Mouse (Mus musculus): ENCODE data around the gene Zw10. TPM values are rescaled to one million over a fixed set of nuclear protein-coding genes. Genes with fewer than 3 reads are reported as not detected.
A peak's percentile ranks its signal among the peaks of the same experiment; 100 is the strongest.

The Zw10 gene
- polyA plus RNA-seq, 1 experiment from 2014 or later = 53.4 TPM

DNA sequence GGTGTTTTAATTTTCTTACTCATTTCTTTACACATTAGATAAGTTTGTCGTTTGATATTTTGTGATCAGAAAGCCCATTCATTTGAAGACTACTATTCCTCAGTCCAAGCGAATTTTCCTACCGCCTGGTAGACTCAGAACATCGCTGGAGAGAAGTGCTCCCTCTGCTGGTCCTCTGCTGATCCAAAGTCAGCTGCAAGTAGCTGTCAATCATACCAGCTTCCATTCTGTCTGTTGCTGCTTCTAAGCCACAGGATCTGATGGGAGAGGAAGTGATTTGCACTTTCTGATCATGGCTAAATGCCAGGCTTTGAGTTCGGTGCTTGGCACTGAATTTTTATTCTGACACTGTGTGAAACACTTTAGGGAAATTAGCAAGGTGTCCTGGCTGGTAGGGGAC lies 4.1 kb upstream of the Zw10 start:
- peak; percentile 84 for DNase-seq
- no peaks in the 10 kb centered on the region for H3K36me3 ChIP-seq (ENCODE audit: insufficient read depth)
- WGBS = 9% methylated on average over 5 of the region's 5 CpGs
- H3K27me3 ChIP-seq (ENCODE audit: insufficient read depth, low read length) = no peaks in the 10 kb centered on the region
- peak; percentile 78 for TF ChIP-seq CTCF (IDR thresholded peaks at IDR 0.05; ENCODE audit: low read depth)
- no peak overlapping the region for H3K27ac ChIP-seq (ENCODE audit: low read depth)
- H3K4me2 ChIP-seq = no peak overlapping the region
- no peak overlapping the region for H3K4me3 ChIP-seq (ENCODE audit: low read depth, low read length)
- peaks cover 3% of the 10 kb centered on the region for H3K4me1 ChIP-seq (ENCODE audit: insufficient read depth)
- no peaks in the 10 kb centered on the region for H3K9me3 ChIP-seq (ENCODE audit: low read depth, low read length)
- no peak for ATAC-seq (ENCODE audit: insufficient read depth)
- H3K9ac ChIP-seq = no peak overlapping the region

DNA sequence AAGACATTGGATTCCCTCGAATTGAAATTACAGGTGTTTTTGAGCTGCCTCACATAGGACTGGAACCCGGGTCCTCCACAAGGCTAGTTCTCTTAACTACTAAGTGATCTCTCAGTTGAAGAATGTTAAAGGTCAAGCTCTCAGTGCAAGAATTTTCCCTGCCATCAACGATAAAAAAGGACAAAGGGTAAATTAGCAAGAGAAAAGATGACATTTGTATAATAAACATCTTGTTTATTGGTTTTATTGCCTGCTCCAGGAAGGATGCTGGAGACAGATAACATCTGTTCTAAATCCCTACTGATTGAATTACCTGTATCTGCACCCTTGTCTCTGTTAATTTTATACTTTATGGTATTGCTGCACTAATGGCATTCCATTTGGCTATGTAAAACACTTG lies 1.4 kb upstream of the Zw10 start:
- H3K4me3 ChIP-seq (ENCODE audit: low read depth, low read length) = no peak overlapping the region
- no peak overlapping the region for H3K9ac ChIP-seq
- peaks cover 6% of the 10 kb centered on the region for H3K4me1 ChIP-seq (ENCODE audit: insufficient read depth)
- 67% methylated on average over 3 of the region's 3 CpGs for WGBS
- H3K36me3 ChIP-seq (ENCODE audit: insufficient read depth) = peaks cover 10% of the 10 kb centered on the region; the same call in 1 of the 2 replicates
- H3K27me3 ChIP-seq (ENCODE audit: insufficient read depth, low read length) = no peaks in the 10 kb centered on the region
- no peak overlapping the region for H3K27ac ChIP-seq (ENCODE audit: low read depth)
- no peak for TF ChIP-seq CTCF (IDR thresholded peaks at IDR 0.05; ENCODE audit: low read depth)
- no peak for ATAC-seq (ENCODE audit: insufficient read depth)
- DNase-seq = no peak
- H3K4me2 ChIP-seq = no peak overlapping the region
- no peaks in the 10 kb centered on the region for H3K9me3 ChIP-seq (ENCODE audit: low read depth, low read length)

DNA sequence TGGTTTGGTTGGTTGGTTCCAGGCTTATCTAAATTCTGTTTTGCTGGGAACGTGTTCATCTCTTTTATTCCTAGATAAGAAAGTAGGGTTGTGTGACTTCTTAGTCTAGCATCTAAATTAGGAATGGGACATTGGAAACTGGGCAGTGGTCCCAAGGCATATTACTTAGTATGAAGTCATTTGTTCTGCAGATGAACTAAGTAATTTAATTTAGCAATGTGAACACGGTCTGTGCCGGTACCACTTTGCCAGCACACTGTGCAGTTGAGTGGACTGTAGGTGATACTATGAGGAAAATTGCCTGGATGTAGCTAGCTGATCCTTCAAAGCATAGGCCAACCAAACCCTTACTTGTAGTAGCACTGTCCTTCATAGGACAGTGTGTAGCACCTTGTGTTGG lies 21.4 kb downstream of the Zw10 start:
- Histone ChIP-seq H3K9ac (no peak overlapping the region), H3K9me3 (ENCODE audit: low read depth, low read length) (no peaks in the 10 kb centered on the region), H3K27ac (ENCODE audit: low read depth) (no peak overlapping the region), H3K4me1 (ENCODE audit: insufficient read depth) (no peaks in the 10 kb centered on the region), H3K4me2 (no peak overlapping the region), H3K4me3 (ENCODE audit: low read depth, low read length) (no peak overlapping the region), H3K36me3 (ENCODE audit: insufficient read depth) (peaks cover 70% of the 10 kb centered on the region), H3K27me3 (ENCODE audit: insufficient read depth, low read length) (no peaks in the 10 kb centered on the region)
- DNase-seq (no peak), ATAC-seq (ENCODE audit: insufficient read depth) (no peak)
- 90% methylated on average over 3 of the region's 3 CpGs for WGBS
- no peak for TF ChIP-seq CTCF (IDR thresholded peaks at IDR 0.05; ENCODE audit: low read depth)

DNA sequence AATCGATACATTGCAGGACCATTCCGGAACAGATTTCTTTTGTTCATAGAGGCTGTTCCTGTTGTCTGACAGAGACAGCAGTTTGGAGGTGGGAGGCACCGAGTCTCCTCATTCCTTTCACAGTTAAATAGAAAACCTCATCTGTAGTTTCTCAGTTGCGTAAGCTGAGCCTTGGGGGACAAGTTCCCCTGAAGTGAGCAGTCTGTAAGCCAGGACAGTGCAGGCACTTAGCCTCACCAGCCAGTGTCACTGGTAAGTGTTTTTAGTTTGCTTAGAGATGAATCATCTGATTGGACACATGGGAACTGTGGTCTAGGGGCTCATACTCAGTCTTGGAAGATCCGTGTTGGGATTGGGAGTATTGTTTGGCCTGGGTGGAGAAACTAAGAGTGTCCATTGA lies 25.7 kb downstream of the Zw10 start, which contains the start of gene Tmprss5:
Tmprss5 (plus strand) TSS at position 154 of the 400 bp plus-strand sequence.
- DNase-seq (no peak), ATAC-seq (ENCODE audit: insufficient read depth) (no peak)
- no peak within 1 kb of the TSS for H3K27ac ChIP-seq (ENCODE audit: low read depth)
- no peaks in the 10 kb centered on the region for H3K9me3 ChIP-seq (ENCODE audit: low read depth, low read length)
- no peaks in the 10 kb centered on the region for H3K27me3 ChIP-seq (ENCODE audit: insufficient read depth, low read length)
- no peak for TF ChIP-seq CTCF (IDR thresholded peaks at IDR 0.05; ENCODE audit: low read depth)
- WGBS = 66% methylated on average over 5 of the region's 5 CpGs
- peaks cover 39% of the 10 kb centered on the region for H3K36me3 ChIP-seq (ENCODE audit: insufficient read depth)
- no peaks in the 10 kb centered on the region for H3K4me1 ChIP-seq (ENCODE audit: insufficient read depth)
- no peak within 1 kb of the TSS for H3K4me3 ChIP-seq (ENCODE audit: low read depth, low read length)
- H3K4me2 ChIP-seq = no peak within 1 kb of the TSS
- H3K9ac ChIP-seq = no peak within 1 kb of the TSS

DNA sequence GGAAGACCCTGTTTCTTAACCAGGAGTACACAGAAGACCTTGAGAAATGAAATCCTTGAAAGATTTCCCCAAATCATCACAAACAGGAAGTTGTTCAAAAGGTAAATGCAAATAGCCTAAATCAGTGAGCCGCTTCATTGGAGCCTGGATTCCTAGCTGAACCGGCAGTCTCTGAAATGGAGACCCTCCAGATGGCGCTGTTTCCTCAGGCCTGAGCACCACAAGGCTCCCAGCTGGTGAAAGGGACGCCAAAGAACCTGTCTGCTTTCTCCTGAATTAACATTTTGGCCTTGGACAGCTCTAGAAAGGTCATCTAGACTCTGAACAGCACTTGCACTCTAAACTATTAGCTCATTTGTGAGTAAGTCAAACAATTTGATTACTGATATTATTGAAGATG lies 26.1 kb downstream of the Zw10 start:
- peak; percentile 83 for TF ChIP-seq CTCF (IDR thresholded peaks at IDR 0.05; ENCODE audit: low read depth)
- ATAC-seq (ENCODE audit: insufficient read depth) = peak; percentile 35; the same call in 1 of the 2 replicates
- Histone ChIP-seq H3K27ac (ENCODE audit: low read depth) (no peak overlapping the region), H3K4me2 (no peak overlapping the region), H3K27me3 (ENCODE audit: insufficient read depth, low read length) (no peaks in the 10 kb centered on the region), H3K9ac (no peak overlapping the region), H3K4me1 (ENCODE audit: insufficient read depth) (no peaks in the 10 kb centered on the region), H3K4me3 (ENCODE audit: low read depth, low read length) (no peak overlapping the region), H3K9me3 (ENCODE audit: low read depth, low read length) (no peaks in the 10 kb centered on the region), H3K36me3 (ENCODE audit: insufficient read depth) (peaks cover 39% of the 10 kb centered on the region)
- DNase-seq = peak; percentile 87
- 6% methylated on average over 4 of the region's 4 CpGs for WGBS

DNA sequence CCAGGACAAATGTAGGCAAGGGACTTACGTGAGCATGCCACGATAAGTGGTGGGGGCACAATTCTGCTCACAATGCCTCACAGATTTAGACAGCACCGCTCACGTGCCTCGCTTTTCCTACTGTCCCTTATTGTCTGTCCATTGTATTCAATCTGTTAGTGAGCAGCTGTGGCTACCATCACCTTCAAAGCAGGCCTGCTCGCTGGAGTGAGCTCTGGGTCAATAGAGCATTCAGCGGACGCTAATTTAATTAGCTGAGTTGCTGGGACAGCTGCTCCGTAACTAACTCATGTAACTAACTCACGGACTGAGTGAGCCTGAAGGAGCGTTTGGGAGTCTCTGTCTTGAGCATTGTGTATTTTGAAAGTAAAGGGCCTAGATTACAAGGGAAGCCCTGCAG lies 31.9 kb downstream of the Zw10 start:
- DNase-seq = no peak
- H3K36me3 ChIP-seq (ENCODE audit: insufficient read depth) = no peaks in the 10 kb centered on the region
- H3K9me3 ChIP-seq (ENCODE audit: low read depth, low read length) = no peaks in the 10 kb centered on the region

DNA sequence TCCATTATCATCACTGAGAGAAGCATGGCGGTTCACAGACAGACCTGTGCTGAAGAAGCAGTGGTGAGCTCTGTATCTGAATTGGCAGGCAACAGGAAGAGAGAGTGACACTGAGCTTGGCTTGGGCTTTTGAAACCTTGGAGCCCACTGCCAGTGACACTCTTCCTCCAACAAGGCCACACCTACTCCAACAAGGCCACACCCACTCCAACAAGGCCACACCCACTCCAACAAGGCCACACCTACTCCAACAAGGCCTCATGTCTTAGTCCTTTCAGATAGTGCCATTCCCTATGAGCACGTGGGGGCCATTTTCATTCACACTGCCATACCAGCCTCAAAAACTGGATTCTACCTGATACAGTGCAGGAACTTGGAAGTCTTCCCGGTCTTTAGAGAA lies 43.5 kb downstream of the Zw10 start:
- no peak for TF ChIP-seq CTCF (IDR thresholded peaks at IDR 0.05; ENCODE audit: low read depth)
- Histone ChIP-seq H3K9me3 (ENCODE audit: low read depth, low read length) (no peaks in the 10 kb centered on the region), H3K9ac (no peak overlapping the region), H3K27me3 (ENCODE audit: insufficient read depth, low read length) (no peaks in the 10 kb centered on the region), H3K36me3 (ENCODE audit: insufficient read depth) (no peaks in the 10 kb centered on the region), H3K4me2 (no peak overlapping the region), H3K4me3 (ENCODE audit: low read depth, low read length) (no peak overlapping the region), H3K4me1 (ENCODE audit: insufficient read depth) (no peaks in the 10 kb centered on the region), H3K27ac (ENCODE audit: low read depth) (no peak overlapping the region)
- DNase-seq (no peak), ATAC-seq (ENCODE audit: insufficient read depth) (no peak)
- 96% methylated on average over 3 of the region's 3 CpGs for WGBS

More for the DNA sequence above, 31.9 kb downstream of the Zw10 start:
- no peak overlapping the region for H3K27ac ChIP-seq (ENCODE audit: low read depth)
- WGBS = 59% methylated on average over 11 of the region's 11 CpGs
- H3K4me3 ChIP-seq (ENCODE audit: low read depth, low read length) = no peak overlapping the region
- TF ChIP-seq CTCF (IDR thresholded peaks at IDR 0.05; ENCODE audit: low read depth) = no peak
- H3K9ac ChIP-seq = no peak overlapping the region
- no peak overlapping the region for H3K4me2 ChIP-seq
- H3K27me3 ChIP-seq (ENCODE audit: insufficient read depth, low read length) = no peaks in the 10 kb centered on the region
- ATAC-seq (ENCODE audit: insufficient read depth) = no peak
- H3K4me1 ChIP-seq (ENCODE audit: insufficient read depth) = no peaks in the 10 kb centered on the region

DNA sequence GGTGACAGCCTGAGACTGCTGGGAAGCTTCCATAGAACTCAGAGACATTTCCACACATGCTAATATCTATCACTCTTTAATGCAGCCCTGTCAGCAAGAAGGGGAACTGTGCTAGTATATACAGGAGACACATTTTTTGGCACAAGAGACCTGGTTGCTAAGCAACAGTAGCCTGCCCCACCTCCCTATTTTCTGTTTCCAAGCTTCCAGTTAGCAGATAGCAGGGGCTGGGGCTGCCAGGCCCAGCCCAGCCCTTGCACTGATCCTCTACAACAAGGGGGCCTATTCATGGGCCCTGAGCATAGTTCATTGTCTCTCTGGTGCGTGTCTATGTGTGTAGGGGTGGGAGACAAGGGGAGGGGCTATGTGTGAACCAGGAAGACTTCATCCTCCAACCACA lies 46.9 kb downstream of the Zw10 start:
- DNase-seq (peak; percentile 78), ATAC-seq (ENCODE audit: insufficient read depth) (peak; percentile 95; the same call in 1 of the 2 replicates)
- no peak overlapping the region for H3K9ac ChIP-seq
- H3K27ac ChIP-seq (ENCODE audit: low read depth) = no peak overlapping the region
- TF ChIP-seq CTCF (IDR thresholded peaks at IDR 0.05; ENCODE audit: low read depth) = no peak
- 14% methylated on average over 1 of the region's 1 CpGs for WGBS
- no peaks in the 10 kb centered on the region for H3K9me3 ChIP-seq (ENCODE audit: low read depth, low read length)
- no peak overlapping the region for H3K4me2 ChIP-seq
- no peaks in the 10 kb centered on the region for H3K4me1 ChIP-seq (ENCODE audit: insufficient read depth)
- no peaks in the 10 kb centered on the region for H3K36me3 ChIP-seq (ENCODE audit: insufficient read depth)
- H3K27me3 ChIP-seq (ENCODE audit: insufficient read depth, low read length) = no peaks in the 10 kb centered on the region
- no peak overlapping the region for H3K4me3 ChIP-seq (ENCODE audit: low read depth, low read length)

Data from lung, embryonic 14.5 days (tissue).